Mouse (Mus musculus): Measurements from ENCODE around the gene Casz1.
A peak's percentile ranks its signal among the peaks of the same experiment; 100 is the strongest.

Casz1 gene

GRCm38 (mm10) chr4:148785053-148785567 lies 19.1 kb upstream of the Casz1 start:
- no peaks in the 10 kb centered on the region for H3K36me3 ChIP-seq (ENCODE audit: insufficient read depth, low read length)
- H3K27me3 ChIP-seq (ENCODE audit: insufficient read depth, low read length) = peaks cover 26% of the 10 kb centered on the region; the same call in 1 of the 2 replicates
- H3K9me3 ChIP-seq (ENCODE audit: low read length) = no peaks in the 10 kb centered on the region
- no peak overlapping the region for H3K4me3 ChIP-seq (replicated peaks; ENCODE audit: low read length)
- peaks cover 36% of the 10 kb centered on the region for H3K4me1 ChIP-seq (replicated peaks; ENCODE audit: low read depth, low read length)
- TF ChIP-seq NANOG (IDR thresholded peaks at IDR 0.05; ENCODE audit: borderline replicate concordance, low read length) (no peak), CTCF (conservative IDR thresholded peaks at IDR 0.05; ENCODE audit: low read length) (no peak), POU5F1 (IDR thresholded peaks at IDR 0.05; ENCODE audit: borderline replicate concordance, low read length) (no peak)

- H3K9me3 ChIP-seq (ENCODE audit: low read length) = no peaks in the 10 kb centered on the region
- peaks cover 32% of the 10 kb centered on the region for H3K27me3 ChIP-seq (ENCODE audit: insufficient read depth, low read length)
- H3K4me1 ChIP-seq (replicated peaks; ENCODE audit: low read depth, low read length) = peaks cover 45% of the 10 kb centered on the region
- TF ChIP-seq NANOG (IDR thresholded peaks at IDR 0.05; ENCODE audit: borderline replicate concordance, low read length) = no peak
- no peak for TF ChIP-seq POU5F1 (IDR thresholded peaks at IDR 0.05; ENCODE audit: borderline replicate concordance, low read length)
- no peak for TF ChIP-seq CTCF (conservative IDR thresholded peaks at IDR 0.05; ENCODE audit: low read length)
- no peak overlapping the region for H3K4me3 ChIP-seq (replicated peaks; ENCODE audit: low read length)
- no peaks in the 10 kb centered on the region for H3K36me3 ChIP-seq (ENCODE audit: insufficient read depth, low read length)
These were observed 18.2 kb upstream of the Casz1 start for GRCm38 (mm10) chr4:148785995-148786394.

GRCm38 (mm10) chr4:148790940-148791339 lies 13.3 kb upstream of the Casz1 start:
- Histone ChIP-seq H3K9me3 (ENCODE audit: low read length) (no peaks in the 10 kb centered on the region), H3K36me3 (ENCODE audit: insufficient read depth, low read length) (no peaks in the 10 kb centered on the region), H3K4me1 (replicated peaks; ENCODE audit: low read depth, low read length) (peaks cover 62% of the 10 kb centered on the region), H3K4me3 (replicated peaks; ENCODE audit: low read length) (peak overlapping the region; percentile 52), H3K27me3 (ENCODE audit: insufficient read depth, low read length) (peaks cover 37% of the 10 kb centered on the region)
- no peak for TF ChIP-seq NANOG (IDR thresholded peaks at IDR 0.05; ENCODE audit: borderline replicate concordance, low read length)
- TF ChIP-seq CTCF (conservative IDR thresholded peaks at IDR 0.05; ENCODE audit: low read length) = no peak
- TF ChIP-seq POU5F1 (IDR thresholded peaks at IDR 0.05; ENCODE audit: borderline replicate concordance, low read length) = no peak

GRCm38 (mm10) chr4:148795038-148795437 lies 9.2 kb upstream of the Casz1 start:
- no peak for TF ChIP-seq POU5F1 (IDR thresholded peaks at IDR 0.05; ENCODE audit: borderline replicate concordance, low read length)
- Histone ChIP-seq H3K4me3 (replicated peaks; ENCODE audit: low read length) (no peak overlapping the region), H3K9me3 (ENCODE audit: low read length) (no peaks in the 10 kb centered on the region)

GRCm38 (mm10) chr4:148797475-148798324 lies 6.5 kb upstream of the Casz1 start:
- Histone ChIP-seq H3K9me3 (ENCODE audit: low read length) (no peaks in the 10 kb centered on the region), H3K4me3 (replicated peaks; ENCODE audit: low read length) (no peak overlapping the region), H3K27me3 (ENCODE audit: insufficient read depth, low read length) (peaks cover 29% of the 10 kb centered on the region), H3K36me3 (ENCODE audit: insufficient read depth, low read length) (no peaks in the 10 kb centered on the region), H3K4me1 (replicated peaks; ENCODE audit: low read depth, low read length) (peaks cover 42% of the 10 kb centered on the region)
- no peak for TF ChIP-seq POU5F1 (IDR thresholded peaks at IDR 0.05; ENCODE audit: borderline replicate concordance, low read length)
- TF ChIP-seq CTCF (conservative IDR thresholded peaks at IDR 0.05; ENCODE audit: low read length) = no peak
- no peak for TF ChIP-seq NANOG (IDR thresholded peaks at IDR 0.05; ENCODE audit: borderline replicate concordance, low read length)

More at GRCm38 (mm10) chr4:148795038-148795437, 9.2 kb upstream of the Casz1 start:
- no peaks in the 10 kb centered on the region for H3K36me3 ChIP-seq (ENCODE audit: insufficient read depth, low read length)
- peaks cover 49% of the 10 kb centered on the region for H3K4me1 ChIP-seq (replicated peaks; ENCODE audit: low read depth, low read length)
- H3K27me3 ChIP-seq (ENCODE audit: insufficient read depth, low read length) = peaks cover 35% of the 10 kb centered on the region

GRCm38 (mm10) chr4:148803031-148803430 lies 1.2 kb upstream of the Casz1 start:
- H3K4me1 ChIP-seq (replicated peaks; ENCODE audit: low read depth, low read length) = peaks cover 59% of the 10 kb centered on the region
- H3K9me3 ChIP-seq (ENCODE audit: low read length) = no peaks in the 10 kb centered on the region
- H3K4me3 ChIP-seq (replicated peaks; ENCODE audit: low read length) = no peak overlapping the region
- TF ChIP-seq POU5F1 (IDR thresholded peaks at IDR 0.05; ENCODE audit: borderline replicate concordance, low read length) (no peak), CTCF (conservative IDR thresholded peaks at IDR 0.05; ENCODE audit: low read length) (no peak), NANOG (IDR thresholded peaks at IDR 0.05; ENCODE audit: borderline replicate concordance, low read length) (no peak)
- peaks cover 57% of the 10 kb centered on the region for H3K27me3 ChIP-seq (ENCODE audit: insufficient read depth, low read length)
- no peaks in the 10 kb centered on the region for H3K36me3 ChIP-seq (ENCODE audit: insufficient read depth, low read length)

GRCm38 (mm10) chr4:148803636-148804035 lies 593 bp upstream of the Casz1 start:
- H3K4me3 ChIP-seq (replicated peaks; ENCODE audit: low read length) = peak overlapping the region; percentile 90
- TF ChIP-seq NANOG (IDR thresholded peaks at IDR 0.05; ENCODE audit: borderline replicate concordance, low read length) = no peak
- TF ChIP-seq CTCF (conservative IDR thresholded peaks at IDR 0.05; ENCODE audit: low read length) = no peak
- no peak for TF ChIP-seq POU5F1 (IDR thresholded peaks at IDR 0.05; ENCODE audit: borderline replicate concordance, low read length)
- no peaks in the 10 kb centered on the region for H3K9me3 ChIP-seq (ENCODE audit: low read length)
- no peaks in the 10 kb centered on the region for H3K36me3 ChIP-seq (ENCODE audit: insufficient read depth, low read length)
- peaks cover 53% of the 10 kb centered on the region for H3K4me1 ChIP-seq (replicated peaks; ENCODE audit: low read depth, low read length)
- peaks cover 63% of the 10 kb centered on the region for H3K27me3 ChIP-seq (ENCODE audit: insufficient read depth, low read length)

GRCm38 (mm10) chr4:148804780-148805160 lies 541 bp downstream of the Casz1 start:
- Histone ChIP-seq H3K4me1 (replicated peaks; ENCODE audit: low read depth, low read length) (peaks cover 44% of the 10 kb centered on the region), H3K36me3 (ENCODE audit: insufficient read depth, low read length) (no peaks in the 10 kb centered on the region), H3K9me3 (ENCODE audit: low read length) (no peaks in the 10 kb centered on the region), H3K4me3 (replicated peaks; ENCODE audit: low read length) (peak overlapping the region; percentile 90), H3K27me3 (ENCODE audit: insufficient read depth, low read length) (peaks cover 71% of the 10 kb centered on the region)
- TF ChIP-seq CTCF (conservative IDR thresholded peaks at IDR 0.05; ENCODE audit: low read length) = no peak

All from E14TG2a.4 (cell line).